Mouse (Mus musculus) lung, postnatal 0 days (tissue): ENCODE measurements around the gene Man2b1. TPM values are rescaled to one million over a fixed set of nuclear protein-coding genes. Genes with fewer than 3 reads are reported as not detected.
A peak's percentile ranks its signal among the peaks of the same experiment; 100 is the strongest.
"Not testable (repeated sequence)": the region's sequence is repeated elsewhere in the genome, so short reads cannot be mapped to it uniquely, and the experiment has no call there.

Source experiments
- ATAC-seq: fragments of 200-750 bp; cut with Nextera tagmentation; 2 replicates; pipeline ENCODE4 v1.8.0; 2017; ENCODE audit warnings: moderate library complexity
- DNase-seq: peaks from one replicate; pipeline ENCODE4 v3.0.0-alpha.2; 2016; ENCODE audit warnings: low spot score
- H3K27ac ChIP-seq: fragments of 300-500 bp; sonication (generic); 2 replicates; pipeline ENCODE4 v1.5.1; 2014; ENCODE audit warnings: antibody characterized with exemption, mild to moderate bottlenecking, low read length, mixed read lengths
- H3K27me3 ChIP-seq: fragments of 300-500 bp; sonication (generic); replicated peaks from 2 replicates; pipeline ENCODE4 v1.6.1; 2014; ENCODE audit warnings: low read length, mixed read lengths; ENCODE audit not compliant: insufficient read depth
- H3K36me3 ChIP-seq: fragments of 300-500 bp; sonication (generic); 2 replicates; pipeline ENCODE4 v1.6.1; 2014; ENCODE audit warnings: low read length, mixed read lengths; ENCODE audit not compliant: insufficient read depth
- H3K4me1 ChIP-seq: fragments of 300-500 bp; sonication (generic); 2 replicates; pipeline ENCODE4 v1.6.1; 2014; ENCODE audit warnings: antibody characterized with exemption, low read depth, low read length, mixed read lengths; ENCODE audit not compliant: insufficient read depth
- H3K4me2 ChIP-seq: fragments of 300-500 bp; sonication (generic); replicated peaks from 2 replicates; pipeline ENCODE4 v1.6.1; 2014; ENCODE audit warnings: low read depth, mild to moderate bottlenecking, low read length, moderate library complexity, mixed read lengths
- H3K4me3 ChIP-seq: fragments of 300-500 bp; sonication (generic); 2 replicates; pipeline ENCODE4 v1.5.1; 2014; ENCODE audit warnings: low read depth, low read length
- H3K9ac ChIP-seq: fragments of 300-500 bp; sonication (generic); replicated peaks from 2 replicates; pipeline ENCODE4 v1.6.1; 2014; ENCODE audit warnings: low read depth, mild to moderate bottlenecking
- H3K9me3 ChIP-seq: fragments of 300-500 bp; sonication (generic); 2 replicates; pipeline ENCODE4 v1.6.1; 2016; ENCODE audit warnings: low read length, mixed read lengths
- CTCF ChIP-seq: IDR thresholded peaks from 2 replicates; pipeline ENCODE4 v1.5.1; 2016; ENCODE audit warnings: antibody characterized with exemption, mild to moderate bottlenecking
- EP300 ChIP-seq: IDR thresholded peaks from 2 replicates; pipeline ENCODE4 v1.6.1; 2016; ENCODE audit warnings: antibody characterized with exemption, mild to moderate bottlenecking, control low read depth
- WGBS: fragments of 180-500 bp; shearing (Covaris S2); extraction: QIAGEN DNeasy Blood & Tissue Kit; methylation state at CpG from one replicate; pipeline ENCODE4 v1.1.7; 2014; 5-methylcytosine and 5-hydroxymethylcytosine counted together
- polyA plus RNA-seq: library from polyadenylated mRNA; unstranded; fragments of >200 nt; fragmentation: Nextera tagmentation; extraction: Ambion mirVana; gene quantifications from 2 replicates; pipeline ENCODE4 v1.2.1, GENCODE M21; 2015

Gene Man2b1
- polyA plus RNA-seq, 1 experiment from 2014 or later, result 38.4 TPM

- Histone ChIP-seq H3K9me3 (no peaks in the 10 kb centered on the region), H3K4me1 (no peaks in the 10 kb centered on the region), H3K4me3 (no peak overlapping the region), H3K9ac (no peak overlapping the region), H3K4me2 (no peak overlapping the region), H3K27ac (no peak overlapping the region), H3K36me3 (peaks cover 22% of the 10 kb centered on the region; the same call in 1 of the 2 replicates), H3K27me3 (no peaks in the 10 kb centered on the region)
- TF ChIP-seq EP300, result no peak
- TF ChIP-seq CTCF, result no peak
- ATAC-seq (no peak), DNase-seq (no peak)
- 81% methylated on average over 4 of the region's 4 CpGs for WGBS
Observed at GRCm38 (mm10) chr8:85100076-85100665, 17.1 kb downstream of the Man2b1 start.

DNA sequence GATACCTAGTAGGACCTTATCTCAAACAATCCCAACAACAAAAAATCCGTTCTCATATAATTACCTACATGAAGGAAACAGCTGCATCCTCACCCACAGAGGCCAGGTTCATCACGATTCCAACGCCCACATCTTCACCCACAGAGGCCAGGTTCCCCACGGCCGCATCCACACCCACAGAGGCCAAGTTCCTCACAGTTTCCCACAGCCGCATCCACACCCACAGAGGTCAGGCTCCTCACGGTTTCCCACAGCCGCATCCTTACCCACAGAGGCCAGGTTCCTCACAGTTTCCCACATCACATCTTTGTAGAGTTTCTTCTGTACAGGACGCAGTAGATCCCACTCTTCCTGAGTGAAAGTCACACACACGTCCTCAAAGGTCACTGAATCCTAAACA lies 30.2 kb downstream of the Man2b1 start:
- DNase-seq, result no peak
- no peaks in the 10 kb centered on the region for H3K4me1 ChIP-seq
- TF ChIP-seq EP300, result no peak
- TF ChIP-seq CTCF, result no peak
- H3K36me3 ChIP-seq, result peaks cover 21% of the 10 kb centered on the region
- no peaks in the 10 kb centered on the region for H3K9me3 ChIP-seq
- no peak overlapping the region for H3K4me2 ChIP-seq
- WGBS, result 94% methylated on average over 10 of the region's 10 CpGs
- no peak overlapping the region for H3K4me3 ChIP-seq
- no peak overlapping the region for H3K9ac ChIP-seq
- H3K27ac ChIP-seq, result no peak overlapping the region
- H3K27me3 ChIP-seq, result no peaks in the 10 kb centered on the region
- ATAC-seq, result no peak

DNA sequence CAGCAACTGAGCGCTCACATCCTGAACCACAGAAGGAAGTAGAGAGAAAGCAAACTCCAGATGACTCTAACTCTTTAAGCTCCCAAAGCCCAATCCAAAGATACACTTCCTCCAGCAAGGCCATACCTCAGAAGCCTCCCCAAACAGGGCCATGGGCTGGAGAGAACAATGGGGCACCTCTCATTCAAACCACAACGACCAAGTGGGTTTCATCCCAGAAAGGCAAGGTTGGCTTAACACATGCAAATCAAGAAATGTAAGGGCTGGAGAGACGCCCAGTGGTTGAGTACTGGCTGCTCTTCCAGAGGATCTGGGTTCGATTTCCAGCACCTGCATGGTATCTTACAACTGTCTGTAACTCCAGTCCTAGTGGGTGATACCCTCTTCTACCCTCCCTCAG lies 32.4 kb downstream of the Man2b1 start:
- Histone ChIP-seq H3K27me3 (no peaks in the 10 kb centered on the region), H3K4me1 (no peaks in the 10 kb centered on the region), H3K9me3 (no peaks in the 10 kb centered on the region), H3K4me3 (no peak overlapping the region), H3K4me2 (no peak overlapping the region), H3K27ac (no peak overlapping the region), H3K9ac (no peak overlapping the region), H3K36me3 (peaks cover 16% of the 10 kb centered on the region)
- WGBS, result 77% methylated on average over 4 of the region's 4 CpGs
- DNase-seq, result no peak
- TF ChIP-seq CTCF (no peak), EP300 (no peak)
- no peak for ATAC-seq

DNA sequence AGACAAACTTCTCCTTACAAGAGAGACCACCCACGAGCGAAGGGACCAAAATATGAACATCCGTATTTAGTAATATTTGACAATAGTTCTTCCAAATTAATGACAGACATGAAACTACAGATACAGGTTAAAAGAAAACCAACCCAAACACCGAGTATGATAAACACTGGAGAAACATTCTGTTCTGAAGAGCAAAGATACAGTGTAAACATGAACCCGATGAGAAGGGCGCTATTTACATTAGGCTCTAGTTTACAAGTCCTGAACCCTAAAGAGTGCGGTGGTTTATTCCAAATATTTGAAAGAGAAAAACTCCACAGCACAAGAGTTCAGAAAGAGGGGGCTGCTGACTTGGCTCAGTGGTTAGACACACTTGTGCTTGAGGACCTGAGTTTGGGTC lies 33.9 kb downstream of the Man2b1 start:
- Histone ChIP-seq H3K27ac (no peak overlapping the region), H3K27me3 (no peaks in the 10 kb centered on the region), H3K36me3 (0 out of 2 replicates have a peak, but pooled peaks cover 3% of the 10 kb centered on the region), H3K9me3 (no peaks in the 10 kb centered on the region), H3K4me1 (no peaks in the 10 kb centered on the region), H3K4me3 (no peak overlapping the region), H3K9ac (no peak overlapping the region), H3K4me2 (no peak overlapping the region)
- 59% methylated on average over 7 of the region's 7 CpGs for WGBS
- DNase-seq (no peak), ATAC-seq (no peak)
- TF ChIP-seq CTCF, result no peak
- TF ChIP-seq EP300, result no peak

DNA sequence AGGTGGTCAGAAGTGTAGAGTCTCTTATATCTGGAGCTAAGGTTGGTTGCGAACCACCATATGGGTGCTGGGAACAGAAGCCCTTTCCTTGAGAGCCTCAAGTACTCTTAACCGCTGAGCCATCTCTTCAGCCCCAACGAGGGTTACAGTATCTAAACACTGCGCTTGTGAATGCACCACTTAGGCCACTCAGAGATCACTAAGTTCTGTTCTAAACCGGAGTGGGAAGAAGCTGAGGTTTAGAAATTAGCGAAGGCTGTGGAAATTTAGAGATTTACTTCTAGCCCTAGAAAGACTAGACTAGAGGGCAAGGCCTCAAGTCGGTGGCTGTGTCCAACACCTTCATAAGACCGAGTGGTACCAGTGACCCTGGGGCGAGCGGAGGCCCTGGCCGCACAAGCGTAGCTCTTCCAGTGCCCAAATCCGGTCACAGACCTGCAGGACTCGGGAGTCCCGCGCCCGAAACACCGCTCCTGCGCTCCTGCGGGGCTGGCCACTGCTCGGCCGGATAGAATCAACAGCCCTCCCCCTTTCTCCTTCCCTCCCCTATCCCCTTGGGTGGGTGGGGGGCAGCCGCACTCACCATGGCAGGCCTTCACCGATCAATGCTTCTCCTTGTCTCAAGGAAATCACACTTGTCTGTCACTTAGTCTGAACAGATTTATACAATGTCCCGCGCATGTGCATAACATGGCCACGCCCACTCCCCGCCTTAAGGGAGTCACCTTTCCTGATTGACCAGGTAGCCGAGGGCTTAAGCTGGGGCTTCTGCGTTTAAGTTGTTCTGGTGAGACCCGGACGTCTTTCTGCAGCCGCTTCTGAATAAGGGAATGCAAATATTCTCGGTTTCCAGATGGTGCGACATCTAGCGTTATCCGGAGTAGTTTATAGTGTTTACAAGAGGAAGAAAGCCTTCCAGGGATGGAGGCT lies 36.2 kb downstream of the Man2b1 start:
- WGBS, result 5% methylated on average over 37 of the region's 37 CpGs
- DNase-seq (peak; percentile 92), ATAC-seq (peak; percentile 94)
- no peaks in the 10 kb centered on the region for H3K4me1 ChIP-seq
- H3K9ac ChIP-seq, result peak overlapping the region; percentile 55
- no peaks in the 10 kb centered on the region for H3K9me3 ChIP-seq
- TF ChIP-seq EP300 (no peak), CTCF (peak; percentile 63)
- no peaks in the 10 kb centered on the region for H3K27me3 ChIP-seq
- H3K4me2 ChIP-seq, result peak overlapping the region; percentile 85
- peak overlapping the region; percentile 61 for H3K4me3 ChIP-seq
- H3K36me3 ChIP-seq, result no peaks in the 10 kb centered on the region
- H3K27ac ChIP-seq, result peak overlapping the region; percentile 77

- H3K4me2 ChIP-seq, H3K9me3 ChIP-seq, H3K27me3 ChIP-seq, ATAC-seq, H3K4me1 ChIP-seq, DNase-seq, H3K4me3 ChIP-seq, H3K27ac ChIP-seq, H3K9ac ChIP-seq, H3K36me3 ChIP-seq: not testable (repeated sequence)
- WGBS, result 73% methylated on average over 5 of the region's 5 CpGs
Observed at GRCm38 (mm10) chr8:85120251-85120650, 37.2 kb downstream of the Man2b1 start.
